Mouse (Mus musculus) bone marrow macrophage, adult 2 months (primary cell): ENCODE data around the gene Ralgps2.

Experiments
- CTCF ChIP-seq: IDR thresholded peaks from 2 replicates; pipeline ENCODE4 v1.5.1; 2012; ENCODE audit warnings: low read depth, mild to moderate bottlenecking, low read length, moderate library complexity
- POLR2A ChIP-seq: IDR thresholded peaks from 2 replicates; pipeline ENCODE4 v1.6.1; 2012; ENCODE audit warnings: mild to moderate bottlenecking, low read depth, low read length, borderline replicate concordance

DNA sequence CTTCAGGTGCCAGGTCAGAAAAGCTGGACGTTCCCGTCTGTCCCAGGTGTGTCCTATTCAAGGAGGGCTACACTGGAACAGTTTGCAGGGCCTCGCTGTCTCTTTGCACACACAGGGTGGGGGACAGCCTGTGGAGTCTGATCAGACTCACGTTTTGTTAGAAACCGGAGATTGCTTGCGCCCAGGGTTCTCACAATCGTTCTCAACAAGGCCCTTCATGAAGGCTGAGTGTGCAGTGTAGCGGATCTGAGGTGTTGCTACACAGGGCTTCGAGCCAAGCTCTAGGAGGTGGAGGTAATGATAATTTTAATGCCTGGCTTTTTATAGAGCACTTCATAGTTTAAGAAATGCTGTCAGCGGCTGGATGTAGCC lies 178.0 kb downstream of the Ralgps2 start:
- TF ChIP-seq CTCF, result no peak
- no peak for TF ChIP-seq POLR2A
